Mouse (Mus musculus) ES-E14 (cell line): ENCODE data around the gene Ccdc122.

Experiments used
- HCFC1 ChIP-seq: IDR thresholded peaks from 2 replicates; pipeline ENCODE4 v1.6.1; 2012; ENCODE audit warnings: low read length, inconsistent platforms, borderline replicate concordance; ENCODE audit not compliant: insufficient read depth
- MAFK ChIP-seq: IDR thresholded peaks from 2 replicates; pipeline ENCODE4 v1.6.1; 2014; ENCODE audit warnings: mild to moderate bottlenecking, low read depth, low read length, inconsistent platforms; ENCODE audit not compliant: insufficient read depth
- ZC3H11A ChIP-seq: IDR thresholded peaks from 2 replicates; pipeline ENCODE4 v1.6.1; 2012; ENCODE audit warnings: low read depth, mild to moderate bottlenecking, inconsistent platforms, low read length, borderline replicate concordance

- TF ChIP-seq HCFC1 (no peak), ZC3H11A (no peak), MAFK (no peak)
Observed at GRCm38 (mm10) chr14:77034175-77034915, 2.2 kb upstream of the Ccdc122 start.
